Mouse (Mus musculus) ES-Bruce4 (cell line): ENCODE data around the gene Nsrp1.
A peak's percentile ranks its signal among the peaks of the same experiment; 100 is the strongest.

Experiments
- CTCF ChIP-seq: IDR thresholded peaks from one replicate; pipeline ENCODE4 v1.8.1; 2011; ENCODE audit warnings: low read depth, low read length
- POLR2A ChIP-seq: IDR thresholded peaks from one replicate; pipeline ENCODE4 v1.8.1; 2011; ENCODE audit warnings: low read length; ENCODE audit not compliant: insufficient read depth

GRCm38 (mm10) chr11:77070721-77071120 lies 7.5 kb downstream of the Nsrp1 start:
- peak; percentile 18 for TF ChIP-seq CTCF
- TF ChIP-seq POLR2A = no peak
